Comparison of ENCODE assay signal across 13 mouse cellular contexts in genomic region chr8:108592990-108593589, GRCm38 (mm10).
DNase-seq lines count a peak whose midpoint lies in the region; ATAC-seq lines count a peak whose summit lies in the region.
"Had no signal": no experiment of that assay in that cellular context is flagged by ENCODE, and none has a peak within 500 bp of the region (broad histone marks: within the 10 kb centered on the region; RNA-seq: fewer than 3 reads in every experiment).

No protein-coding gene starts in this region.

- no peak overlapping the region for H3K4me2 ChIP-seq in lung, embryonic 15.5 days
- no peak overlapping the region for H3K4me2 ChIP-seq in embryonic facial prominence, embryonic 12.5 days (replicated peaks)
- H3K4me2 ChIP-seq in neural tube, embryonic 13.5 days = no peak overlapping the region
- no peak overlapping the region for H3K4me2 ChIP-seq in forebrain, embryonic 11.5 days (ENCODE audit: low read depth, low read length, severe bottlenecking)

- no peaks in the 10 kb centered on the region for H3K36me3 ChIP-seq in heart, embryonic 10.5 days
- H3K36me3 ChIP-seq in lung, embryonic 15.5 days = no peaks in the 10 kb centered on the region
- H3K36me3 ChIP-seq in embryonic facial prominence, embryonic 12.5 days = no peaks in the 10 kb centered on the region
- H3K36me3 ChIP-seq in neural tube, embryonic 13.5 days = no peaks in the 10 kb centered on the region
- no peaks in the 10 kb centered on the region for H3K36me3 ChIP-seq in forebrain, embryonic 11.5 days (ENCODE audit: control insufficient read depth, insufficient read depth, low read length)

- H3K4me1 ChIP-seq in heart, embryonic 10.5 days = peaks cover 15% of the 10 kb centered on the region
- H3K4me1 ChIP-seq in lung, embryonic 15.5 days = peaks cover 37% of the 10 kb centered on the region
- H3K4me1 ChIP-seq in embryonic facial prominence, embryonic 12.5 days = peaks cover 36% of the 10 kb centered on the region
- peaks cover 24% of the 10 kb centered on the region for H3K4me1 ChIP-seq in neural tube, embryonic 13.5 days (replicated peaks)
- no peaks in the 10 kb centered on the region; the same call in 1 of the 2 replicates for H3K4me1 ChIP-seq in forebrain, embryonic 11.5 days (replicated peaks; ENCODE audit: control insufficient read depth, insufficient read depth, low read length)

- no peaks in the 10 kb centered on the region for H3K27me3 ChIP-seq in heart, embryonic 10.5 days (ENCODE audit: insufficient read depth, poor library complexity, severe bottlenecking)
- H3K27me3 ChIP-seq in lung, embryonic 15.5 days = no peaks in the 10 kb centered on the region
- no peaks in the 10 kb centered on the region for H3K27me3 ChIP-seq in embryonic facial prominence, embryonic 12.5 days
- H3K27me3 ChIP-seq in neural tube, embryonic 13.5 days = peaks cover 34% of the 10 kb centered on the region
- no peaks in the 10 kb centered on the region for H3K27me3 ChIP-seq in forebrain, embryonic 11.5 days (ENCODE audit: control insufficient read depth, insufficient read depth, low read length)

- no peaks in the 10 kb centered on the region for H3K9me3 ChIP-seq in heart, embryonic 10.5 days
- no peaks in the 10 kb centered on the region for H3K9me3 ChIP-seq in lung, embryonic 15.5 days
- no peaks in the 10 kb centered on the region for H3K9me3 ChIP-seq in embryonic facial prominence, embryonic 12.5 days
- H3K9me3 ChIP-seq in neural tube, embryonic 13.5 days = no peaks in the 10 kb centered on the region
- no peaks in the 10 kb centered on the region for H3K9me3 ChIP-seq in forebrain, embryonic 11.5 days (ENCODE audit: control insufficient read depth, low read length)

- no peak overlapping the region for H3K27ac ChIP-seq in heart, embryonic 10.5 days
- peak overlapping the region; percentile 86 for H3K27ac ChIP-seq in lung, embryonic 15.5 days
- H3K27ac ChIP-seq in embryonic facial prominence, embryonic 12.5 days = peak overlapping the region; percentile 82
- H3K27ac ChIP-seq in neural tube, embryonic 13.5 days (replicated peaks) = peak overlapping the region; percentile 54; the same call in 1 of the 2 replicates
- no peak overlapping the region for H3K27ac ChIP-seq in forebrain, embryonic 11.5 days (ENCODE audit: low read depth, low read length)

- ATAC-seq in lung, embryonic 15.5 days (ENCODE audit: borderline replicate concordance, extremely low read depth, low FRiP score, low TSS enrichment) = no peak
- no peak for ATAC-seq in embryonic facial prominence, embryonic 12.5 days (ENCODE audit: insufficient number of reproducible peaks, insufficient read depth, low FRiP score, low TSS enrichment)
- ATAC-seq in neural tube, embryonic 13.5 days (ENCODE audit: low read depth) = no peak
- no peak for ATAC-seq in forebrain, embryonic 11.5 days (replicated peaks; ENCODE audit: low FRiP score)
- ATAC-seq: forebrain, embryonic 16.5 days had no signal

- no peak overlapping the region for H3K9ac ChIP-seq in lung, embryonic 15.5 days
- H3K9ac ChIP-seq in embryonic facial prominence, embryonic 12.5 days = no peak overlapping the region
- H3K9ac ChIP-seq in neural tube, embryonic 13.5 days = no peak overlapping the region
- H3K9ac ChIP-seq in forebrain, embryonic 11.5 days (ENCODE audit: low read length) = no peak overlapping the region

- H3K4me3 ChIP-seq in heart, embryonic 10.5 days = no peak overlapping the region
- H3K4me3 ChIP-seq in lung, embryonic 15.5 days = no peak overlapping the region
- no peak overlapping the region for H3K4me3 ChIP-seq in embryonic facial prominence, embryonic 12.5 days
- H3K4me3 ChIP-seq in neural tube, embryonic 13.5 days = no peak overlapping the region
- no peak overlapping the region for H3K4me3 ChIP-seq in forebrain, embryonic 11.5 days (ENCODE audit: low read depth, low read length)

- 79% methylated on average over 13 of the region's 13 CpGs for WGBS in heart, embryonic 10.5 days
- 64% methylated on average over 13 of the region's 13 CpGs for WGBS in lung, embryonic 15.5 days
- WGBS in embryonic facial prominence, embryonic 12.5 days = 21% methylated on average over 13 of the region's 13 CpGs
- 47% methylated on average over 13 of the region's 13 CpGs for WGBS in neural tube, embryonic 13.5 days
- 64% methylated on average over 13 of the region's 13 CpGs for WGBS in forebrain, embryonic 11.5 days

- DNase-seq in heart, adult 8-10 months (ENCODE audit: low spot score) = peak; percentile 31
- DNase-seq in heart, embryonic 10.5 days (ENCODE audit: low spot score) = no peak
- DNase-seq in lung, postnatal 14 days = no peak
- DNase-seq in layer of hippocampus, adult 8-10 months (ENCODE audit: low spot score in 2 of 2) = no peak
- no peak for DNase-seq in forebrain, embryonic 11.5 days (ENCODE audit: low spot score)
- DNase-seq: cerebellum, postnatal 25 days; heart, postnatal 36 days; kidney, postnatal 36 days; right cerebral cortex, adult 18-20 months had no signal

Comparison
In these comparisons a context has a peak if more than half of its experiments do, and no peak if none do; other contexts are left out.
1. H3K27ac ChIP-seq: peak in lung, embryonic 15.5 days (single experiment), embryonic facial prominence, embryonic 12.5 days (single experiment) and neural tube, embryonic 13.5 days (single experiment); none in heart, embryonic 10.5 days (single experiment) and forebrain, embryonic 11.5 days (single experiment).